Mouse (Mus musculus) heart, postnatal 0 days (tissue): ENCODE data around the gene Gm9903. TPM values are rescaled to one million over a fixed set of nuclear protein-coding genes. Genes with fewer than 3 reads are reported as not detected.

Experiments used
- ATAC-seq: fragments of 200-750 bp; cut with Nextera tagmentation; 2 replicates; pipeline ENCODE4 v1.8.0; 2017; ENCODE audit warnings: low read depth, moderate number of reproducible peaks, moderate library complexity; ENCODE audit not compliant: insufficient read depth
- DNase-seq: peaks from one replicate; pipeline ENCODE4 v3.0.0-alpha.2; 2016; ENCODE audit warnings: low spot score
- H3K27ac ChIP-seq: fragments of 300-500 bp; sonication (generic); 2 replicates; pipeline ENCODE4 v1.5.1; 2014; ENCODE audit warnings: low read depth, mild to moderate bottlenecking
- H3K27me3 ChIP-seq: fragments of 300-500 bp; sonication (generic); 2 replicates; pipeline ENCODE4 v1.6.1; 2014; ENCODE audit warnings: low read length, mixed read lengths; ENCODE audit not compliant: control insufficient read depth, insufficient read depth
- H3K36me3 ChIP-seq: fragments of 300-500 bp; sonication (generic); replicated peaks from 2 replicates; pipeline ENCODE4 v1.6.1; 2014; ENCODE audit warnings: low read length, mixed read lengths; ENCODE audit not compliant: control insufficient read depth, insufficient read depth
- H3K4me1 ChIP-seq: fragments of 300-500 bp; sonication (generic); 2 replicates; pipeline ENCODE4 v1.6.1; 2014; ENCODE audit warnings: antibody characterized with exemption; ENCODE audit not compliant: control insufficient read depth, insufficient read depth
- H3K4me2 ChIP-seq: fragments of 300-500 bp; sonication (generic); 2 replicates; pipeline ENCODE4 v1.6.1; 2014; ENCODE audit warnings: low read depth, mild to moderate bottlenecking, low read length, moderate library complexity
- H3K4me3 ChIP-seq: fragments of 300-500 bp; sonication (generic); 2 replicates; pipeline ENCODE4 v1.5.1; 2014; ENCODE audit warnings: low read depth, low read length
- H3K9ac ChIP-seq: fragments of 300-500 bp; sonication (generic); replicated peaks from 2 replicates; pipeline ENCODE4 v1.6.1; 2014; ENCODE audit warnings: low read depth, low read length, mixed read lengths
- H3K9me3 ChIP-seq: fragments of 300-500 bp; sonication (generic); replicated peaks from 2 replicates; pipeline ENCODE4 v1.6.1; 2016; ENCODE audit warnings: low read length; ENCODE audit not compliant: control insufficient read depth
- CTCF ChIP-seq: IDR thresholded peaks from 2 replicates; pipeline ENCODE4 v1.5.1; 2016; ENCODE audit warnings: antibody characterized with exemption, control low read depth, low read depth
- EP300 ChIP-seq: IDR thresholded peaks from 2 replicates; pipeline ENCODE4 v1.6.1; 2016; ENCODE audit warnings: antibody characterized with exemption, low read depth
- WGBS: fragments of 180-500 bp; shearing (Covaris S2); extraction: QIAGEN DNeasy Blood & Tissue Kit; methylation state at CpG from one replicate; pipeline ENCODE4 v1.1.7; 2014; 5-methylcytosine and 5-hydroxymethylcytosine counted together
- polyA plus RNA-seq: library from polyadenylated mRNA; unstranded; fragments of >200 nt; fragmentation: Nextera tagmentation; extraction: Ambion mirVana; gene quantifications from 2 replicates; pipeline ENCODE4 v1.2.1, GENCODE M21; 2015
- total RNA-seq: library from RNA; depleted of rRNA; stranded (reverse); fragments of >200 nt; gene quantifications from 2 replicates; pipeline ENCODE4 v1.2.3, GENCODE M21; 2014; ENCODE audit warnings: low replicate concordance

Gm9903 gene
- total and polyA plus RNA-seq, 2 experiments from 2014 or later: 2.4 TPM; not detected in 1

DNA sequence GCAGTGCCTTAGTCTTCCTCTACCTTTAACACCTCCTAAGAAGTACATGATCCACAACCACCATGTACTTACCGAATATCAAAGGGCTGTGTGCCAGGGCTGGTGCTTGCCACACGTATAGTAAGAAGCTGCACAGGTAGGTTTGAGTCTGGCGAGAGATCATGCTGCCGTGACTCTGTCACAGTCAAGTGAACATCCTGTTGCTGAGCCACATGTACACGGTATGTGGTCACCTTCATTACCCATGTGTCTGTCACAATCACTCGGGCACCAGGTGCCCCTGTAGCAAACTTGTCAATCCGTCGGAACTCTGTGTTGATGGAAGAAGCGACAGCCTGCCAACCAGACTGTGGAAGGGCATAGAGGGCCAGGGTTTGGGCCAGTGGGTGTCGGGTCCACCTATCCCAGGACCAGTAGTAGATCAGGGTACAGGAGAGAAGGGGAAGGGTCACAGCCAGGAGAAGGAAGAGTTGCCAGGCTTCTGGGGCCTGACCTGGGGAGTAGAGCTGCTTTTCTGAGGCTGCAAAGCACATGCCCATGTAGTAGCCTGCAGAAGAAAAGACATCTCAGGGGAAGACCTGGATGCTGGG is 25.6 kb downstream of the Gm9903 start:
- DNase-seq (no peak), ATAC-seq (no peak)

DNA sequence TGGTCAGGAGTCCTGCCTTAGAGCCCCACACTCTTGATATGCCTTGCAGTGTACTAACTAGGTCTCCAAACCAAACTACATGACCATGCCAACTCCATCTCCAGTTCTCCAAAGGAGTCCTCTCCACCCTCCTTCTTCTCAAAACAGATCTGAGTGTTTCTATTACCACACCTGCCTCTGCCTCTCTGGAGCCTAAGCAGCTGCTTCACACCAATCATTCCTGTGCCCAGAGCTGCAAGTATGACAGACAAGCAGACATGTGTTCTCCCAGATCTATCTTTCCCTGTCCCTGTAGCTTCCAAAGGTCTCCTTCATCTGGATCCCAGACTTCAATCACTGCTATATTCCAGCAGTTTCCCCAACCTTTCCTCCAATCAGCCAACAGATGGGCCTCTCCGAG is 27.0 kb downstream of the Gm9903 start:
- Histone ChIP-seq H3K4me2 (peak overlapping the region; percentile 86), H3K36me3 (peaks cover 32% of the 10 kb centered on the region), H3K4me1 (peaks cover 22% of the 10 kb centered on the region), H3K9ac (peak overlapping the region; percentile 74), H3K27ac (peak overlapping the region; percentile 98), H3K9me3 (no peaks in the 10 kb centered on the region), H3K27me3 (no peaks in the 10 kb centered on the region), H3K4me3 (peak overlapping the region; percentile 80)
- 18% methylated on average over 1 of the region's 1 CpGs for whole genome bisulfite sequencing
- ATAC-seq (no peak), DNase-seq (no peak)
- TF ChIP-seq EP300: no peak
- TF ChIP-seq CTCF: no peak

More for the DNA sequence above, 25.6 kb downstream of the Gm9903 start:
- H3K4me1 ChIP-seq: peaks cover 31% of the 10 kb centered on the region
- H3K9me3 ChIP-seq: no peaks in the 10 kb centered on the region
- peaks cover 19% of the 10 kb centered on the region for H3K36me3 ChIP-seq
- H3K4me2 ChIP-seq: no peak overlapping the region
- no peak overlapping the region for H3K9ac ChIP-seq
- no peak overlapping the region for H3K4me3 ChIP-seq
- no peaks in the 10 kb centered on the region for H3K27me3 ChIP-seq
- WGBS: 89% methylated on average over 10 of the region's 10 CpGs
- TF ChIP-seq CTCF (no peak), EP300 (no peak)
- no peak overlapping the region for H3K27ac ChIP-seq

DNA sequence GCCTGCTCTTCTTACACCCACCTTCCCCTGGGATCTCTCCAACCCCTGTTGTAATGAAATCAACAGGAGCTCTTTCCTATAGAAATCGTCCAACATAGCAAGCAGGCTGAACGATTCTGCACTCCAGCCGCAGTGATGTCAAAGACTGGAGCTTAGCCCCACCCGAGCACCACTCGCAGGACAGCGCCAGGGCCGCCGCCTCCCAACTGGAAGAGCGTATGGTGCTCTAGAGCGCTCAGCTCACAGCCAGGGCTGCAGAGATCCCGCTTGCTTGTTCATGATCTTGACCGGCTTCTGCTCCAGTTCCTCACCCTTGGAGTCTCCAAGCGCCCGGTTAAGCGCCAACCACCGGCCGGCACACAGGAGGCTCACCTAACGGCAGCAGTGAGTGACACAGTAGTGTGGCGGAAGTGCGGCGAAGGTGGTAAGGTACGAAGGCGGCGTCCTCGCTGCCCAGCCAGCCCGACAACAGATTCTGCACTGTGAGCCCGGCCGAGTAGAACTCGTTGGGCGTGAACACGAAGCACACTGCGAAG is 27.6 kb downstream of the Gm9903 start:
- Histone ChIP-seq H3K4me2 (peak overlapping the region; percentile 86), H3K9me3 (no peaks in the 10 kb centered on the region), H3K9ac (peak overlapping the region; percentile 74), H3K27ac (peak overlapping the region; percentile 98), H3K27me3 (no peaks in the 10 kb centered on the region), H3K36me3 (peaks cover 37% of the 10 kb centered on the region), H3K4me3 (peak overlapping the region; percentile 80), H3K4me1 (peaks cover 22% of the 10 kb centered on the region)
- ATAC-seq: peak; percentile 16
- peak; percentile 34 for DNase-seq
- WGBS: under 1% methylated on average over 32 of the region's 32 CpGs
- no peak for TF ChIP-seq CTCF
- no peak for TF ChIP-seq EP300

DNA sequence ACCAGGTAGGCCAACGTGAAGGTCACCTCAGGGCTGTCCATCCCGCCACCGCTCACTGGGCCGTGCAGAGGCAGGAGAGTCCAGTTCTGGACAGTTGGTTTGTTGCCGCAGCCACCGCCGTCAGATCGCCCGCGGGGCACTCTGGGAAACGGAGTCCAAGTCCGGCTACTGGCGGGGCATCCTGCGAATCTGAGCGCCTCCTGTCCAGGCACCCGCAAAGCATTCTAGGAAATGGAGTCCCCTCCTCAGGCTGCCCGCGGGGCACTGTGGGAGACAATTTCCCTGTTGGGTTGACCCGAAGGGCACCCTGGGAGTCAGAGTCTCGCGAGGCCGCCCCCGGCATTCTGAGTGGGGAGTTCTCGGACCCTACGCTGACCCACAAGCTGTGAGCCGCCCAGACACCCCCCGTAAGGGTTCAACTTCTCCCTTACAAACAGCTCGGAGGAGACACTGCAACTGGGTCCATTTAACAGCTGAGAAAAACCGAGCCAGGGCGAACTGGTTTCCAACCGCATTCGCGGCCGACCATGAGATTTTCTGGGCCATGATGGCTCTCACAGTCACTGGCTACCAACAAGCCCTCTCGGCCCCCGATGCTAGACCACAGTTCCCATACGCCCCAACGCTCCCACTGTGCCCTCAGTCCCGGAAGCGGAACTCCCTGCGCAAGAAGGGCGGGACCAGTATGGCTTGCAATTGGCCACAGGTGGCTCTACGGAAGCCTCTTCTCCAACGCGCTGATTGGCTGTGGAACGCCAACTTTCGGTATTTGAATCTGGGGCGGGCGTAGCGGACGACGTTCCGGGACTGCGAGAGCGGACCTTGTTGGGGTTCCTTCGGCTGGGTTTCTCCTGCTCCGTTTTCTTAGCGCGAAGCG is 28.3 kb downstream of the Gm9903 start, which contains the start of the genes Tacc3 and Tmem129:
Gene Tacc3, plus strand, starts transcription at position 342 of the 877 bp plus-strand sequence.
Gene Tmem129, minus strand, starts transcription at position 630 of the 877 bp plus-strand sequence.
- Histone ChIP-seq H3K9ac (peak within 1 kb of the TSS; percentile 74), H3K4me2 (peak within 1 kb of the TSS; percentile 86), H3K9me3 (no peaks in the 10 kb centered on the region), H3K4me1 (peaks cover 19% of the 10 kb centered on the region), H3K27me3 (no peaks in the 10 kb centered on the region), H3K36me3 (peaks cover 41% of the 10 kb centered on the region), H3K27ac (peak within 1 kb of the TSS; percentile 98), H3K4me3 (peak within 1 kb of the TSS; percentile 80)
- peak; percentile 100 for DNase-seq
- no peak for TF ChIP-seq CTCF
- TF ChIP-seq EP300: peak; percentile 93
- peak; percentile 96 for ATAC-seq
- WGBS: under 1% methylated on average over 60 of the region's 60 CpGs

DNA sequence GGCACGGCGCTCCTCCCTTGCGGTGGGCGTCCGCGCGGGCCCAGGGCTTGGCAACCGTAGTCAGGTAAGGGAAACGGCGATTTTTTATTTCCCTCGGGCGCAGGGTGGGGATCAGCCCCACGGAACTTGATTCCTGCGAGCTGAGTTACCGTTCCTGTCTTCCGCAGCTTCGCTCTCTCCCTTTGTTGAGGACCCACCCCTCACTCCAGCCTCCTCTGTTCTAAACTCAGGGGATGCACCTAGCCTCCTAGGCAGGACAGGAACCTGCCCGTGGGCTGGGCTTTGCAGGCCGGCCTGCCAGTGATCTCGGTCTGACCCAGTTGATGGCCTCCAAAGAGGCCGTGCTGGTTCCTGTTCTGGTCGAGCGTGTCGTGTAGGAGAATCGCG is 28.9 kb downstream of the Gm9903 start:
- peak overlapping the region; percentile 73 for H3K9ac ChIP-seq
- peak overlapping the region; percentile 80 for H3K4me3 ChIP-seq
- H3K27ac ChIP-seq: peak overlapping the region; percentile 62
- peaks cover 19% of the 10 kb centered on the region for H3K4me1 ChIP-seq
- peaks cover 42% of the 10 kb centered on the region for H3K36me3 ChIP-seq
- H3K9me3 ChIP-seq: no peaks in the 10 kb centered on the region
- TF ChIP-seq EP300 (no peak), CTCF (no peak)
- under 1% methylated on average over 26 of the region's 26 CpGs for WGBS
- peak overlapping the region; percentile 86 for H3K4me2 ChIP-seq
- ATAC-seq (no peak), DNase-seq (no peak)
- no peaks in the 10 kb centered on the region for H3K27me3 ChIP-seq
